Mouse (Mus musculus) right cerebral cortex, postnatal 4 days (tissue): ENCODE measurements around the gene Gulp1.

Source experiments
- DNase-seq: peaks from one replicate; pipeline ENCODE4 v3.0.0-alpha.2; 2022

Gene Gulp1

GRCm38 (mm10) chr1:44551461-44552370 is at the start of gene Gulp1:
Gene Gulp1, plus strand, starts transcription at chr1:44551511.
- DNase-seq = peak; percentile 56

- DNase-seq = no peak
Observed at GRCm38 (mm10) chr1:44550261-44550660, 1.1 kb upstream of the Gulp1 start.

- DNase-seq = peak; percentile 26
Observed at GRCm38 (mm10) chr1:44552371-44552841, 1.1 kb downstream of the Gulp1 start.

- DNase-seq = peak; percentile 33
Observed at GRCm38 (mm10) chr1:44553166-44553898, 2.0 kb downstream of the Gulp1 start.

GRCm38 (mm10) chr1:44567431-44567830 is 16.1 kb downstream of the Gulp1 start:
- DNase-seq = no peak

- DNase-seq = no peak
Observed at GRCm38 (mm10) chr1:44568296-44568695, 17.0 kb downstream of the Gulp1 start.

GRCm38 (mm10) chr1:44576001-44576400 is 24.7 kb downstream of the Gulp1 start:
- DNase-seq = no peak

GRCm38 (mm10) chr1:44576610-44577009 is 25.3 kb downstream of the Gulp1 start:
- DNase-seq = no peak

- no peak for DNase-seq
Observed at GRCm38 (mm10) chr1:44580390-44580789, 29.1 kb downstream of the Gulp1 start.

- DNase-seq = no peak
Observed at GRCm38 (mm10) chr1:44584886-44585385, 33.6 kb downstream of the Gulp1 start.

- DNase-seq = no peak
Observed at GRCm38 (mm10) chr1:44591742-44592141, 40.4 kb downstream of the Gulp1 start.

- no peak for DNase-seq
Observed at GRCm38 (mm10) chr1:44593109-44593508, 41.8 kb downstream of the Gulp1 start.

GRCm38 (mm10) chr1:44598312-44598711 is 47.0 kb downstream of the Gulp1 start:
- DNase-seq = no peak

- DNase-seq = no peak
Observed at GRCm38 (mm10) chr1:44613294-44614041, 62.2 kb downstream of the Gulp1 start.

- DNase-seq = no peak
Observed at GRCm38 (mm10) chr1:44618751-44619150, 67.4 kb downstream of the Gulp1 start.

GRCm38 (mm10) chr1:44634481-44634880 is 83.2 kb downstream of the Gulp1 start:
- DNase-seq = no peak

GRCm38 (mm10) chr1:44645678-44646276 is 94.5 kb downstream of the Gulp1 start:
- no peak for DNase-seq

- DNase-seq = no peak
Observed at GRCm38 (mm10) chr1:44678974-44679373, 127.7 kb downstream of the Gulp1 start.

- no peak for DNase-seq
Observed at GRCm38 (mm10) chr1:44679415-44679814, 128.1 kb downstream of the Gulp1 start.

GRCm38 (mm10) chr1:44682556-44682955 is 131.2 kb downstream of the Gulp1 start:
- no peak for DNase-seq

GRCm38 (mm10) chr1:44683723-44684122 is 132.4 kb downstream of the Gulp1 start:
- no peak for DNase-seq

GRCm38 (mm10) chr1:44720785-44721410 is 169.6 kb downstream of the Gulp1 start:
- no peak for DNase-seq
